Mouse (Mus musculus) adrenal gland, adult (tissue): Measurements from ENCODE around the gene Col10a1.
A peak's percentile ranks its signal among the peaks of the same experiment; 100 is the strongest.
"Not testable (repeated sequence)": the region's sequence is repeated elsewhere in the genome, so short reads cannot be mapped to it uniquely, and the experiment has no call there.

Source experiments
- DNase-seq, 2 experiments: peaks; one replicate each; pipeline ENCODE4 v3.0.0; 2022 to 2023; ENCODE audit warnings: low spot score in 1 of 2; ENCODE audit not compliant: inconsistent age in 2 of 2

Gene Col10a1

DNA sequence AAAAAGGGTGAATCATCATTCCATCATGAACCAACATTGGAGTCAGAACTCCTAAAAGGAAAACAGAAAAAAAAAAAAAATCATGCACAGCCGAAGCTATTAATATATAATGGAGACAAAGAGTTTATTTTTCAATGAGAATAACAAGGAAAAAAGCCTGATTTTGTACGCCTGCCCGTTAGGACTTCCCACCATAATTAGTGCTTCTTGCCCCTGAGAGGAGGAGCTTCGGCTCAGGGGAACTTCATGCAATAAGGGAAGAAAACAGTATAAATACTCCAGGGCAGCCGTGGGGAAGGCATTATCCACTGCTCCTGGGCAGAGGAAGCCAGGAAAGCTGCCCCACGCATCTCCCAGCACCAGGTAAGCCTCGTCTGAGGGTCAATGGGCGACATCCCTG is at the start of gene Col10a1:
Col10a1 (plus strand) TSS at position 301 of the 400 bp plus-strand sequence.
- DNase-seq, result no peak

DNA sequence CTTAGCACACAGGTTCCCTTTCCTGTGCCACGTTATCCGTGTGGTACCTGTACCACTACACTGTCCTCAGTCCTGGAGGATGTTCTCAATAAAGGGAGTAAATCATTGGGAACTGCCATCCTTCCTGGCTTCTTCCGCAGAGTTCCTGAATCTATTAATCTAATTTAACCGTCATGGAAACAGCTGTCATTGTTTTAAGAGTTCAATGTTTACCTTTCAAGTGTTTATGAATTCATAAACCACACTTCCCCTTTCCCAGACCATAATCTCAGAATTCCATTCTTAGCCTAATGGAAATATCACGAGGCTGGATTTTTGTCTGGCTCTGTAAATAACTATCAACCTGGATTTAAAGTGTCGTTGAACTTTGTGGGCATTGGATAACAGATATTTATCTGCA is 48.8 kb upstream of the Col10a1 start:
- no peak for DNase-seq

DNA sequence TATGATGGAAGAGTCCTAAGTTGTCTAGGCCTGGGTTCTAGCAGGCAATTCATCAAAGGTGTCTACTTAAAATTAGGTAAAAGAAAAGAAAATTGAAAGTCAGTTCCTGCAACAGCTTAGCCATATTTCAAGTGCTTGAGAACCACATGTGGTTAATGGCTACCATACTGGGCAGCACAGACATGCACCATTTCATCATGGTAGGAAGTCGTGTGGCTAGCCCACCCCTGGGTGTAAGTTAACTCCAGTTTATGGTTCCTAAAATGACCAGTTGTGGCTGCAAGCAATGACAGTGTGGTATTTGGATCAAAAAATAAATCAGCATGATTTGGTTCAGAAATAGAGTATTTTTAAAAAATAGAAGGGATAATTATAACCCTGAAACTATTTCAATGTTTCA is 47.9 kb upstream of the Col10a1 start:
- DNase-seq, result no peak

DNA sequence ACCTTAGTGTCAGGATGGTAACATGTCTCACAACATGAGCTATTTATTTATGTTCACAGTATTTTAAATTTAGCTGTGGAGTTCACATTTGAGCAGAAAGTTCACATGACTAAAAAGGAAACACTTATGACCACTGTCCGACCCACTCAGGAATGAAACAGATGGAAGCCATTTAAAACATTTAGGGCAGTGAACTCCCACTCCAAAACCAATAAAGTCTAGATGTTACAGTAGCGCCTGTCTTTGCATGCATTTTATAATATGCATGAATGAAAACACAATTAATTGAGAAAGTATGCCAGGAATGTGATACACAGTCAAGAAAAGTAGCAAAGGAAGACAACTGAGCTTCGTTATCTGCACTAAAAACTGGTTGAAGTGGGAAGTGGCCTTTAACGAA is 37.6 kb upstream of the Col10a1 start:
- DNase-seq, result no peak

GRCm38 (mm10) chr10:34358263-34358662 is 31.5 kb upstream of the Col10a1 start:
- no peak for DNase-seq

DNA sequence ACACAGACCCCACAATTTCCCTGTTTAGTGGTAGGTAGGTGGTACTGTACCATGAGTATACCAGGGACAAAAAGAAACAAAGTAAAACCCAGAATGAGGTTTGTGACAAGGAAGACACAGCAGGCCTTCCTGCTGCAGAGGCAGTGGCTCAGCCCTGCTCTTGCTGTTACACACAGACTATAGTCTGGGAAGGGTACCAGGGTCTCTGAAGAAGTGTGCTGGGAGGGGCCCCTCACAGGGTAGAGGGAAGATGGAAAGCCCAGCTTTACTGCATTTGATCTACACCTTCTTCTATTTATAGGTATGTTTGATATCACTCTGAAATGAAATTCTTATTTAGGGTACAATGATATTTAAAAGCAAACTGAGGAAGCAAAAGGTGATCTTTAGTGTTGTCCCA is 26.0 kb upstream of the Col10a1 start:
- peak in 1 of 2 experiments; percentile 43 for DNase-seq

- DNase-seq, result no peak
Observed at GRCm38 (mm10) chr10:34368138-34368537, 21.6 kb upstream of the Col10a1 start.

GRCm38 (mm10) chr10:34373332-34373731 is 16.4 kb upstream of the Col10a1 start:
- no peak for DNase-seq

DNA sequence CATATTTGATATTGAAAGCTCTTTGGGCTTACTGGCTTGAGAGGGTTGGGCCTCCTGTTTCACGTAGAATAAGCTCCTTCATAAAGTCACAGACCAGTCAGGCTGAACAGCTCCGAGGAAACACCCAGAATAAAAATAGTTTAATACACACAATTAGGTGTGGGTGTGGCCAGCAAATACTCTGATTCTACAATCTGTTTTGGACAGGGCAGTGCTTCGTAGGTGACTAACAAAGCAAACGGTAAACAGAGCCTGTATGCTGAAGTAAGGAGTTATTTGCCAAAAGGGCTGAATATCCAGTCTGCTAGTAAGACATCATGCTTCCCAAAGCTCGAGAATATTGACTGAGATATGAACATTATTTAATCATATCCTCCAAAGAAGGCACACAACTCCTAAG is 4.1 kb upstream of the Col10a1 start:
- no peak for DNase-seq

GRCm38 (mm10) chr10:34396959-34397358 is 7.2 kb downstream of the Col10a1 start:
- no peak for DNase-seq

GRCm38 (mm10) chr10:34399267-34399666 is 9.5 kb downstream of the Col10a1 start:
- no peak for DNase-seq

DNA sequence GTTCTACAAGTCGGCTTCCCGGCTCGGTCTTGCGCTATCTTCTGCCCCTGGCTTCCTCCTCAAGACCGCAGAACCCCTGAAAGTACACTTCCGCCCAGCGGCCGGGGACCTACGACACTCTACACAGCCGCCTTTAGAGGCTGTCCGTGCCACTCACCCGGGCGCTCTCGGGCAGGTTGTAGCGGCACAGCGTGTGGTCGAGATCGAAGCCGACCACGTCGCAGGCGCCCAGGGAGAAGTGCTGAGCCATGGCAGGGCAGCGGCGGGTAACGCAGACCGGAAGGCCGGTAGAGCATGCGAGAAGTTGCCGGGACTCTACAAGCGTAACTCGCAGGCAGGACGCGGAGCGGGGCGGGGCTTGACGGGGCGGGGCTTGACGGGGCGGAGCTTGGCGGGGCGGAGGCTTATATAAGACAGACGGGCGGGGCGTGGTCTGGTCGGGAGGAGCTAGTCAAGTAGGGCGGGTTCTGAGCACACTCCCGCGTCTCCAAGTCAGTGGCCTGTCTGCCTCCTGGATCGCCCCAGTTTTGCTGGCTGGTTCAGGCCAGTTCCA is 28.5 kb downstream of the Col10a1 start, which contains the start of gene Nt5dc1:
Nt5dc1 (minus strand) TSS at position 349 of the 553 bp plus-strand sequence.
- DNase-seq, result peak; percentile 94 to 99

DNA sequence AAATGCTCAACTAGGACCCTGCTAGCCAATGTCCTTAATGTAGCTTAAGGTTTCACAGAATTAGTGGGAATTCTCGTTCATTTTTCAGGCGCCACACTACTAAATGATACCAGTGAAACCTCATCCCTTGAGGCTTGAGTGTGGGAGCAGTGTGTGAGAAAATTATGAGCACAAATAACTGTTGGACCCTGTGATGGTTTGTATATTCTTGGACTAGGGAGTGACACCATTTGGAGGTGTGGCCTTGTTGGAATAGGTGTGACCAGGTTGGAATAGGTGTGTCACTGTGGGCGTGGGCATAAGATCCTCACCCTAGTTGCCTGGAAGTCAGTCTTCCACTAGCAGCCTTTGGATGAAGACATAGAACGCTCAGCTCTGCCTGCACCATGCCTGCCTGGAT is 29.0 kb downstream of the Col10a1 start:
- not testable (repeated sequence) for DNase-seq

DNA sequence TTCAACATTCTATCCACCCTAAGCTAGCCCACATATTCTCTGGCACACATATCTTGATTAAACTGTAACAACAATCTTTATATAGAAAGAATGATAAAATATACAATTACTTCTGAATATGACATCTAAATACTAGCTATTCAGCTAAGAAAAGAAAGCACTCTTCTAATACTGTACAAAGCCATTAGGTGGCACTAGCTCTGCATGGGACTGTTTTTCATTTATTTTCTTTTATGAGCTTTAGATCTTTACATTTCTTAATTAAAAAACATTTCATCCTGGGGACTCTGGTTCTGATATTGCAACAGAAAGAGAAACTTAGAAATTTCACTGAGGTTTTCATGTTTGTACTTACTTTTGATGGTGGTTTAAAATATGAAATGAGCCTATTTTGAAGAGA is 42.0 kb downstream of the Col10a1 start:
- DNase-seq, result peak in 1 of 2 experiments; percentile 70

- not testable (repeated sequence) for DNase-seq
Observed at GRCm38 (mm10) chr10:34434191-34434590, 44.4 kb downstream of the Col10a1 start.
